Mouse (Mus musculus) left cerebral cortex, postnatal 10 days (tissue): Measurements from ENCODE around the gene Hist1h3g. TPM values are rescaled to one million over a fixed set of nuclear protein-coding genes. Genes with fewer than 3 reads are reported as not detected.

Experiments used
- DNase-seq, 2 experiments: peaks; one replicate each; pipeline ENCODE4 v3.0.0; 2021 to 2022; ENCODE audit warnings: low spot score in 2 of 2, mixed read lengths in 1 of 2; ENCODE audit errors: extremely low spot score in 1 of 2
- intact Hi-C: fragments of 180-260 bp; cut with DNase I; formaldehyde crosslinking; loops from one replicate; pipeline ENCODE4 v1.15.1; 2025
- total RNA-seq, 2 experiments: library from RNA; stranded (reverse); gene quantifications; 2 replicates each; pipeline ENCODE4 v1.2.3; 2021

The Hist1h3g gene
- total RNA-seq, 2 experiments from 2014 or later: 9.7 to 10.4 TPM

- intact Hi-C loops: no loop called here
These were observed 28.3 kb upstream of the Hist1h3g start for GRCm38 (mm10) chr13:23506819-23507515.

DNA sequence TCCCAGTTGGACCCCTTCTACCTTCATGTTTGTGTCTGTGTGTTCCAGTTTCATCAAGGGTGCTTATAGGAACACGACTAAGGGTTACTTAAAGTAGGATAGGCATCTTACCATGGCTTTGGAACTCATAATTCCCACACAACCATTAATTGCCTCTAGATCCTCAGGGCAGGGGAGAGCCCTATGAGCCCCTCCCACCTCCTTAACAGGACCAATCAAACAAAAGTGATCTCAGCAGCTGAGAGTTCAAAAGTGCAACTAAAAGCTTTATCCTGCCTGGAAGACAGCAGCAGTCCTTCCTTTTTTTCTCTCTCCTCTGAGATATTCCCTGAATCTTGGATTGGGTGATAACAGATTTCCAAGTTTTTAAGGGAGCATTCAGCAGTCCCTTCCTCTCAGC is 25.1 kb upstream of the Hist1h3g start:
- intact Hi-C loops: no loop called here
- DNase-seq: no peak

More at GRCm38 (mm10) chr13:23506819-23507515, 28.3 kb upstream of the Hist1h3g start:
- DNase-seq: peak in 1 of 2 experiments; percentile 24

- intact Hi-C loops: no loop called here
These were observed 21.7 kb upstream of the Hist1h3g start for GRCm38 (mm10) chr13:23513517-23513916.

GRCm38 (mm10) chr13:23515281-23515680 is 19.9 kb upstream of the Hist1h3g start:
- intact Hi-C loops: loop anchor here (5.0 kb wide), 2 partner anchors 213 to 1573 kb away; no protein-coding TSS in a partner anchor
- no peak for DNase-seq

More at GRCm38 (mm10) chr13:23513517-23513916, 21.7 kb upstream of the Hist1h3g start:
- no peak for DNase-seq

DNA sequence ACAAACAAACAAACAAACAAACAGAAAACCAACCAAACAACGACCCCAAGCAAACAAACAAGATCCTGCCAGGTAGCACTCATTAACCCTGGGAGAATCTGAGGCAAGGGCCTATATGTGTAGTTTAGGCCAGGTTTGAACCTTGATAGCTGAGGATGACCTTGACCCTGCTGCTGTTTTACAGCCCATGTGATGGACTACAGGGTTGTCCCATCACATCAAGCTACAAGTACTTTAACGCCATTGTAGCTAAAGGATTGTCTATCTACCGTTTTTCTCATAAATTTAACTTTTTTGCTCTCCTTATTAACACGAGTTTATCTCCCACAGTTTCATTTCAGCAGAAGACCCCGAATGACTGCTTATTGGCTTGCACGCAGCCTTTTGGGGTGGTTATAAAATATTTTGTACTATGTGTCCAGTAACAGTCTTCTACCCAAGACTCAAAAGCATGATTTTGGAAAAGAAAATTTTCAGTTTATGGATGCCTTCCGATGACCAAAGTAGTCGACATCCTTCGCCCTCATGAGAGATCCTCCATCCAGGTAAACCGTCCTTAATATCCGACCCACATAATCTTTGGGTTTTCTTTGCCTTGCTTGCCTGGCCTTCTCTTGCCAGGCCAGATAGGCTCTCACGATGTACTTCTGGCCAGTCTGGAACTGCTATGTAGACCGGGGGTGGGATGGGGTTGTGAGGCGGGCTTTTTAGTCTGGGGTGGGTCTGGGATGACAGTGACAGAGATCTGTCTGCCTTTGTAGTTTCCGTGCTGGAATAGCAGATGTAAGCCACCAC is 19.2 kb upstream of the Hist1h3g start:
- intact Hi-C loops: loop anchor here (5.0 kb wide), 2 partner anchors 214 to 1574 kb away; no protein-coding TSS in a partner anchor
- no peak for DNase-seq

- peak; percentile 61 to 72 for DNase-seq
- intact Hi-C loops: loop anchor here (5.0 kb wide), 2 partner anchors 215 to 1575 kb away; no protein-coding TSS in a partner anchor
These were observed 18.2 kb upstream of the Hist1h3g start for GRCm38 (mm10) chr13:23516822-23517602.

- DNase-seq: peak; percentile 84 to 92
- intact Hi-C loops: loop anchor here (2.0 to 5.0 kb wide), 3 partner anchors 85 to 1575 kb away; no protein-coding TSS in a partner anchor
These were observed 17.5 kb upstream of the Hist1h3g start for GRCm38 (mm10) chr13:23517603-23518294.

DNA sequence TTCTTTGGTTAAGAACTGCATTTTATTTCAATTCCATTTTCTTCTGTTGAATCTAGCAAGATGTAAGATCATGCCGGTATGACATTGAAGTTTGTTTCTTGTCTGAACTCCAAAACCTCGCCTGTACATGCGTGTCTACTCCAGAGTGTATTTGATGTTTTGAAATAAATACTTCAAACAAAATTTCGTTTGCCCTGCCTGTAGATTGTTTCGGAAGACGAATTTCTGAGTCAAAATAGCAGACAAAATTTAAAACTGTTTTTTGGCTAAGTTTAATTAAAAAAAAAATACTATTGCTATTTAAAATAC is 17.0 kb upstream of the Hist1h3g start:
- intact Hi-C loops: loop anchor here (2.0 to 5.0 kb wide), 3 partner anchors 85 to 1576 kb away; no protein-coding TSS in a partner anchor
- no peak for DNase-seq

DNA sequence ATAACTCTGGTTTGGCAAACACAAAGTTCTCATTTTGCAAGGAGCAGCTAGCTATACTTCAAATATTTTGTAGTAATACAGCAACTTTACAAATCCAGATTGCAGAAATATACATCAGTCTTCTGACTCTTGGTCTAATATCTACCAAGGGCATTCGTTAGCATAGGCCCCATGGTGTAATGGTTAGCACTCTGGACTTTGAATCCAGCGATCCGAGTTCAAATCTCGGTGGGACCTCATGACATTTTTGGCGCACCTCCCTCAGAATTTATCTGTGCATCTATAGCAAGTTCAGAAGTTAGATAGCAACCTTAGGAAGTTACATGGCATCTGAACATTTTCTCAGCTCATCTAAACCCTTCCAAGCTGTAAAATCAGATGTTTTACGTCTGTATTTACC is 16.3 kb upstream of the Hist1h3g start:
- intact Hi-C loops: loop anchor here (2.0 to 5.0 kb wide), 3 partner anchors 86 to 1577 kb away; no protein-coding TSS in a partner anchor
- peak; percentile 61 to 77 for DNase-seq

DNA sequence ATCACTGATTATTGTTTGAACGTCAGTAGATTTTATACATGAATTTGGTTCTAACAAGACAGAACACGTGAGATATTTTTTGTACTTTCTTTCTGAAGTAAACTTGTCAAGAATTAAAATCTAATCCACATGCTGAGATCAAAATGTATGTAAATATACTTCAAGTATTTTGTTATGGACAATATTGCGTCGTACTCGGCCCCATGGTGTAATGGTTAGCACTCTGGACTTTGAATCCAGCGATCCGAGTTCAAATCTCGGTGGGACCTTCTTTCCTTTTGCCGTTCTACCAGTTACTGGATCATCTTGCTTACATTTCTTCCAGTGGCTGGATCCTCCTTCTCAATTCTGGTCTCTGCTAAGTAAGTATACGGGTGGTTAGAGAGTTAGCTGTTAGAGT is 15.8 kb upstream of the Hist1h3g start:
- intact Hi-C loops: loop anchor here (2.0 to 5.0 kb wide), 3 partner anchors 87 to 1577 kb away; no protein-coding TSS in a partner anchor
- peak; percentile 67 to 86 for DNase-seq

DNA sequence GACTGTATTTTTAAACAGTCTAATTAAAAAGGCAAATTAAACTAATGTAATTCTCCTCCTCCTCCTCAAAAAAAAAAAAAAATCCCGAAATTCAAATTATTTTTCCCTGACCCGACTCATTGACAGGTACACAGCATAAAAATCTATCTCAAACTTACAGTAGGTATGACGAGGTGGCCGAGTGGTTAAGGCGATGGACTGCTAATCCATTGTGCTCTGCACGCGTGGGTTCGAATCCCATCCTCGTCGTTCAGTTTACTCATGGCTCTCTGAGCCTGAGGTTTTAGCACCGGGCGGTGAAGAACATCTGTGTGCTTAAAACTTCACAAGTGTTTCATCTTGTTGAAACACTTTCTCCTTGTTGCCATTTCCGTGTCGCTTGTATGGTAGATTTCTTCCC is 13.5 kb upstream of the Hist1h3g start:
- peak; percentile 66 to 75 for DNase-seq
- intact Hi-C loops: loop anchor here (5.0 kb wide), 1 partner anchor 1494 kb away; no protein-coding TSS in a partner anchor

GRCm38 (mm10) chr13:23523976-23524375 is 11.2 kb upstream of the Hist1h3g start:
- intact Hi-C loops: loop anchor here (5.0 kb wide), 1 partner anchor 1497 kb away; no protein-coding TSS in a partner anchor
- no peak for DNase-seq

GRCm38 (mm10) chr13:23524654-23525053 is 10.6 kb upstream of the Hist1h3g start:
- intact Hi-C loops: loop anchor here (5.0 kb wide), 1 partner anchor 1497 kb away; no protein-coding TSS in a partner anchor
- DNase-seq: peak in 1 of 2 experiments; percentile 81

DNA sequence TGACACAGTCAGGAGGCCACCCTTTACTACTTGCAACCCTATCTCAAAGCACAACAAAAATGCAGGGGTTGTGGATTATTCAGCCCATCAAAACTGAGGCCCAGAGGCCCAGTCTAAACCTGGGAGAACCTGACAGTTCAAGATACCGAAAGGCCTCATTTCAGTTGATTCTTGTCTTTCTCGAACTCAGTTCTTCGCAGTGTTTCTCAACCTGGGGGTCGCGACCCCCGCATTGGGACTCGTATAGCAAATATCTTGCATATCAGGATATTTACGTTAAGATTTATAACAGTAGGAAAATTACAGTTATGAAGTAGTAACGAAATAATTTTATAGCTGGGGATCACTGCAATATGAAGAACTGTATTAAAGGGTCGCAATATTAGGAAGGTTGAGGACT is 9.3 kb upstream of the Hist1h3g start:
- no peak for DNase-seq
- intact Hi-C loops: no loop called here

- intact Hi-C loops: no loop called here
- DNase-seq: peak; percentile 85 to 92
These were observed 8.9 kb upstream of the Hist1h3g start for GRCm38 (mm10) chr13:23526312-23526711.

- no peak for DNase-seq
- intact Hi-C loops: no loop called here
These were observed 6.2 kb upstream of the Hist1h3g start for GRCm38 (mm10) chr13:23529005-23529404.

- no peak for DNase-seq
- intact Hi-C loops: no loop called here
These were observed 5.6 kb upstream of the Hist1h3g start for GRCm38 (mm10) chr13:23529480-23530165.
